Mouse (Mus musculus) liver, embryonic 15.5 days (tissue): ENCODE results near the gene Atp4b. TPM values are rescaled to one million over a fixed set of nuclear protein-coding genes. Genes with fewer than 3 reads are reported as not detected.

Experiments
- polyA plus RNA-seq: library from polyadenylated mRNA; unstranded; fragments of >200 nt; fragmentation: Nextera tagmentation; extraction: Ambion mirVana; gene quantifications from 2 replicates; pipeline ENCODE4 v1.2.1, GENCODE M21; 2015

Atp4b gene
- polyA plus RNA-seq, 1 experiment from 2014 or later = not detected

Other genes with a start within 250 kb of the Atp4b start
- 200 and 205 TPM in 2 replicates for gene Lamp1, start 237.7 kb downstream of the Atp4b start, polyA plus RNA-seq
- gene Grtp1, start 196.2 kb downstream of the Atp4b start, polyA plus RNA-seq = 8.2 and 8.7 TPM in 2 replicates
- 0.85 and 1.1 TPM in 2 replicates for gene Adprhl1, start 142.7 kb downstream of the Atp4b start, polyA plus RNA-seq
- 8.2 and 8.5 TPM in 2 replicates for gene Dcun1d2, start 108.7 kb downstream of the Atp4b start, polyA plus RNA-seq
- gene Tmco3, start 108.6 kb downstream of the Atp4b start, polyA plus RNA-seq = 5.3 and 6.4 TPM in 2 replicates
- 85.5 and 92.5 TPM in 2 replicates for gene Tfdp1, start 58.1 kb downstream of the Atp4b start, polyA plus RNA-seq
- not detected in 2 replicates for gene Grk1, start 8.3 kb upstream of the Atp4b start, polyA plus RNA-seq
- 0.16 TPM in 1 of 2 replicates, not detected in the other for gene Tmem255b, start 38.4 kb upstream of the Atp4b start, polyA plus RNA-seq
- gene Gas6, start 97.7 kb upstream of the Atp4b start, polyA plus RNA-seq = 7.1 and 7.5 TPM in 2 replicates
- gene 1700029H14Rik, start 165.6 kb upstream of the Atp4b start, polyA plus RNA-seq = not detected in 2 replicates